ENCODE assay signal across 9 mouse cellular contexts in the genomic region with DNA sequence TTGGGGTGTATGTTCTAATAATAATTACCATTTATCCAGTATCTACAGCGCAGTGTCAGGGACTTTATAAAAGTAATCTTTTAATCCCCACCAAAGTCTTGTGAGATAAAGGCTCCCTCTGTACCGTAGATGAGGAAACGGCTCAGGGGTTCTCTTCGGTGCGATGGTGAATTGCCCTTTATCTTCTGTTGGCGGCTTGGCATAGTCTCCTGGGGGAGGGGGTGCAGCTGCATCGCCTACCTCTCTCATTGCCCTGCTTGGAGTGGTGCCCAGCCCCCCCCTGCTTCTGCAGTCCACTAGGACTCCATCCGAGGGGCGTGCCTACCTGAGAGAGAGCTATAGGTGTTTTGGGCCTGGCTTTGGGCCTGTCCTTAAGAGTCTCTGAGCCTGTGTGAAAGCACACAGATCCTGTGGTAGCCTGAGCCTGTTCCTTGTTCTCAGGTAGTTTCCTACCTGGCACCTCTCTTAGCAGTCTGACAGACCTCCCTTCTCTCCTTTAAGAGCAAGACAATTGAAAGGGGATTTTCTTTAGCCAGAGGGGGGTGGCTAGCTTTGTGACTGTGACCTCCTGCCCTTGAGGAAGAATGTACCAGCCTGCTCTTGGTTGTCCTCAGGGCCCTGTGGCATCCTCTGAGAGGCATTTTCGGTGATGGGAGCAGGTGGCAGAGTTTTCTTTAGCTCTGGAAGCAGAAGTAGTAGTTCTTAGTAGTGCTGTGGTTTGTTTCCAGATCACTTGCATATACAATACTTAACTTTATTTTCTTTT. TPM values are rescaled to one million over a fixed set of nuclear protein-coding genes. Genes with fewer than 3 reads are reported as not detected.
DNase-seq lines count a peak whose midpoint lies in the region; ATAC-seq and TF ChIP-seq lines count a peak whose summit lies in the region.
"Had no signal": no experiment of that assay in that cellular context is flagged by ENCODE, and none has a peak within 500 bp of the region (broad histone marks: within the 10 kb centered on the region; RNA-seq: fewer than 3 reads in every experiment).

No protein-coding gene starts in this region.

- no peak overlapping the region for H3K9ac ChIP-seq in stomach, postnatal 0 days (ENCODE audit: low read length)
- H3K9ac ChIP-seq: midbrain, embryonic 12.5 days had no signal

- no peaks in the 10 kb centered on the region for H3K9me3 ChIP-seq in stomach, postnatal 0 days (ENCODE audit: control insufficient read depth, low read length)
- H3K9me3 ChIP-seq: midbrain, embryonic 12.5 days had no signal

- H3K4me2 ChIP-seq in stomach, postnatal 0 days (replicated peaks; ENCODE audit: low read depth): no peak overlapping the region
- H3K4me2 ChIP-seq: midbrain, embryonic 12.5 days had no signal

- no peak overlapping the region for H3K4me3 ChIP-seq in thymus, adult 2 months (ENCODE audit: control insufficient read depth, insufficient read depth, low read length)
- H3K4me3 ChIP-seq in stomach, postnatal 0 days (ENCODE audit: low read depth, low read length): no peak overlapping the region
- H3K4me3 ChIP-seq: midbrain, embryonic 12.5 days had no signal

- DNase-seq in cerebellum, adult 9-10 months: peak; percentile 45
- no peak for DNase-seq in cerebellum, postnatal 36 days
- peak; percentile 38 for DNase-seq in kidney, postnatal 10 days
- DNase-seq in kidney, postnatal 25 days: no peak
- peak; percentile 36 for DNase-seq in thymus, postnatal 4 days
- DNase-seq in thymus, adult 2 months: no peak
- peak; percentile 42 for DNase-seq in stomach, postnatal 0 days (ENCODE audit: low spot score)
- no peak for DNase-seq in urinary bladder, postnatal 4 days (ENCODE audit: low spot score in 2 of 2)

- H3K27me3 ChIP-seq in thymus, adult 2 months (ENCODE audit: control insufficient read depth, insufficient read depth, low read length): no peaks in the 10 kb centered on the region
- no peaks in the 10 kb centered on the region for H3K27me3 ChIP-seq in stomach, postnatal 0 days (ENCODE audit: control insufficient read depth, insufficient read depth, low read length)
- H3K27me3 ChIP-seq: midbrain, embryonic 12.5 days had no signal

- H3K36me3 ChIP-seq in thymus, adult 2 months (ENCODE audit: control insufficient read depth, insufficient read depth, low read length): no peaks in the 10 kb centered on the region
- H3K36me3 ChIP-seq in stomach, postnatal 0 days (ENCODE audit: control insufficient read depth, insufficient read depth, low read length): no peaks in the 10 kb centered on the region
- H3K36me3 ChIP-seq: midbrain, embryonic 12.5 days had no signal

- TF ChIP-seq EP300 in stomach, postnatal 0 days (optimal IDR thresholded peaks at IDR 0.05): no peak

- H3K4me1 ChIP-seq in thymus, adult 2 months (replicated peaks; ENCODE audit: control insufficient read depth, insufficient read depth, low read length): peaks cover 55% of the 10 kb centered on the region
- H3K4me1 ChIP-seq in stomach, postnatal 0 days (replicated peaks; ENCODE audit: control insufficient read depth, insufficient read depth): peaks cover 29% of the 10 kb centered on the region

- H3K27ac ChIP-seq in thymus, adult 2 months (ENCODE audit: control insufficient read depth, insufficient read depth, low read length): no peak overlapping the region
- H3K27ac ChIP-seq in stomach, postnatal 0 days (replicated peaks): 0 out of 2 replicates have a peak overlapping the region, but pooled peaks have one; percentile 40
- H3K27ac ChIP-seq: midbrain, embryonic 12.5 days had no signal

- WGBS in thymus, adult 2 months: 52% methylated on average over 10 of the region's 10 CpGs
- 58% methylated on average over 10 of the region's 10 CpGs for WGBS in stomach, postnatal 0 days

- ATAC-seq in stomach, postnatal 0 days (ENCODE audit: low FRiP score, low TSS enrichment): no peak

- TF ChIP-seq CTCF in thymus, adult 2 months (IDR thresholded peaks at IDR 0.05; ENCODE audit: borderline replicate concordance, control insufficient read depth, extremely low read depth, insufficient read depth, low read length, poor library complexity): no peak
- no peak for TF ChIP-seq CTCF in stomach, postnatal 0 days (IDR thresholded peaks at IDR 0.05; ENCODE audit: low read depth)

- no peak for TF ChIP-seq POLR2A in thymus, adult 2 months (IDR thresholded peaks at IDR 0.05; ENCODE audit: control insufficient read depth, extremely low read depth, insufficient read depth, low read length, poor library complexity)

RNA-seq across cellular contexts. Expression of gene Slc9a1, which starts 6.5 kb away (rescaled TPM):
- polyA plus RNA-seq in thymus, adult 2 months (2012; rRNA removed): 77.9 and 89.8 TPM in 2 replicates
- 6.0 and 7.1 TPM in 2 replicates for polyA plus RNA-seq in stomach, postnatal 0 days (2015; fragmentation: Nextera tagmentation; extraction: Ambion mirVana)

RNA-seq across cellular contexts. Expression of gene Wdtc1, which starts 22.7 kb away (rescaled TPM):
- 107 and 124 TPM in 2 replicates for polyA plus RNA-seq in thymus, adult 2 months (2012; rRNA removed)
- polyA plus RNA-seq in stomach, postnatal 0 days (2015; fragmentation: Nextera tagmentation; extraction: Ambion mirVana): 6.2 and 7.7 TPM in 2 replicates

Comparison
In these comparisons a context has a peak if more than half of its experiments do, and no peak if none do; other contexts are left out.
1. DNase-seq: peak in cerebellum, adult 9-10 months (single experiment), kidney, postnatal 10 days (single experiment), thymus, postnatal 4 days (single experiment) and stomach, postnatal 0 days (single experiment); none in cerebellum, postnatal 36 days (0 of 2), kidney, postnatal 25 days (0 of 2), thymus, adult 2 months (single experiment) and urinary bladder, postnatal 4 days (0 of 2).
2. RNA of gene Wdtc1, which starts 22.7 kb away (polyA plus RNA-seq): 107 to 124 TPM in thymus, adult 2 months; 6.2 to 7.7 TPM in stomach, postnatal 0 days; every median in the first group is over 10 times any median in the second.